Mouse (Mus musculus): ENCODE measurements around the gene Fam20b. TPM values are rescaled to one million over a fixed set of nuclear protein-coding genes. Genes with fewer than 3 reads are reported as not detected.
A peak's percentile ranks its signal among the peaks of the same experiment; 100 is the strongest.

Gene Fam20b
- polyA plus RNA-seq, 1 experiment from 2014 or later: 22.1 TPM

DNA sequence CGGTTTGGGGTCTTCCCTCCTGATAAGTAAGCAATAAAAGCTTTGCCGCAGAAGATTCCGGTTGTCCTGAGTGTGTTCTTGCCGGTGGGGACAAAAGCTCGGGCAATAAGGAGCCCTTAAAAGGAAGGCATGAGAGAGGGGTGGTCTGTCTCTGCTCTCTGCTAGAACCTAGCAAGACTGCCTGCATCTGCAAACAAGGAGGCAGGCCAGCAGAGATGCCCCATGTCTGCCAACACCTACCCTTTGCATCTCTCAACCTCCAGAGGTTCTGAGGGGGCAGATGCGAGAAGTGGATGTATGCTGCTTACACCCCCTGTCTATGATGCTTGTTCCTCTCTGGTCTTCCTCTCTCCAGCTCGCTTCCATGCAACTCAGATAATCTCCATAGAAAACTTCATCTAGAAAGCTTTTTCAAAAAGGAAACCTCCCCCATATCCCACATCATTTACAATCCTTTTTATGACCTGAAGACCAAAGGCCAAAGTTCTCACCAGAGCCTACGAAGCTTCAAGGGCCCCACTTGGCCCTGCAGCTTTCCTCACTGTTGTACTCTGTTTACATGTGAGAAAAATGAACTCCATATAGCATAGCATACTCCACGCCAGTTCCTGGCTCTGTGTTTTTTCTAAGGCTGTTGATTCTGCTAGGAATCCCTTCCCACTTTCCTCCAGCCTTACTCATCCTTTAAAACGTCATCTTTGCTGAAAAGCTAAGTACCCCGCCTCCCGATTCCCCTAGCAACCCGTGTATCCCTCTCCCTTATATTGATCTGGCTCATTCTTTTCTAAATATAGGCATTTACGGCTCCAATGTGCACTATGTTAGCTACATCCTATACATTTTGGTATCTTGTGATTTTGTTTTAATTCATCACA lies 8.6 kb upstream of the Fam20b start:
- H3K4me3 ChIP-seq: no peak overlapping the region
- H3K36me3 ChIP-seq: no peaks in the 10 kb centered on the region
- no peak overlapping the region for H3K9ac ChIP-seq
- no peak overlapping the region for H3K4me2 ChIP-seq
- 71% methylated on average over 14 of the region's 14 CpGs for WGBS
- no peak overlapping the region for H3K27ac ChIP-seq
- H3K9me3 ChIP-seq (replicated peaks): no peaks in the 10 kb centered on the region
- H3K4me1 ChIP-seq (replicated peaks): no peaks in the 10 kb centered on the region; the same call in 1 of the 2 replicates
- ATAC-seq (replicated peaks; ENCODE audit: insufficient number of reproducible peaks, insufficient read depth, low FRiP score, low read depth): no peak
- H3K27me3 ChIP-seq: 0 out of 2 replicates have a peak, but pooled peaks cover 4% of the 10 kb centered on the region

- WGBS: 48% methylated on average over 6 of the region's 6 CpGs
- Histone ChIP-seq H3K4me1 (replicated peaks) (peaks cover 16% of the 10 kb centered on the region), H3K9ac (no peak overlapping the region), H3K4me3 (no peak overlapping the region), H3K27me3 (0 out of 2 replicates have a peak, but pooled peaks cover 4% of the 10 kb centered on the region), H3K9me3 (replicated peaks) (no peaks in the 10 kb centered on the region), H3K27ac (no peak overlapping the region), H3K4me2 (no peak overlapping the region), H3K36me3 (no peaks in the 10 kb centered on the region)
- ATAC-seq (replicated peaks; ENCODE audit: insufficient number of reproducible peaks, insufficient read depth, low FRiP score, low read depth): no peak
Observed at GRCm38 (mm10) chr1:156722089-156722488, 3.2 kb upstream of the Fam20b start.

DNA sequence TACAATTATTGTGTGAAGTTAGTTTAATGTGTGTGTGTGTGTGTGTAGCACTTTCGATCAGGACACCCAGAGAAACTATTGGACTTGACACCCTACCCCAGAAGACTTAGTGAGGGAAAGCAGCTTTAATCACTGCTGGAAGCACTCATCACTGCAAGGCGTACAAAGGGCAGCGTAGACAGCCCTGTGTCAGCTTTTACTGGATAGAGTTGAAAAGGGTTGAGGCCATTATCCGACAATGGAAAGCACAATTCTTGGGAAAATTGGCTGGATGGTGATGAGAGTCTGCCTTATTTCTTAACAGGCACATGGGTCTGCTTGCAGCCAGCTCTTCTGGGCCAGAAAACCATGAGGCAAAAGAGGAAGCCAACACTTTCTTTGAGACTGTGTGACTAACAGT lies 1.2 kb upstream of the Fam20b start:
- Histone ChIP-seq H3K9me3 (replicated peaks) (no peaks in the 10 kb centered on the region), H3K9ac (no peak overlapping the region), H3K4me1 (replicated peaks) (peaks cover 25% of the 10 kb centered on the region), H3K36me3 (no peaks in the 10 kb centered on the region), H3K4me2 (no peak overlapping the region; the same call in 1 of the 2 replicates), H3K27ac (no peak overlapping the region), H3K27me3 (0 out of 2 replicates have a peak, but pooled peaks cover 4% of the 10 kb centered on the region), H3K4me3 (no peak overlapping the region)
- WGBS: 62% methylated on average over 4 of the region's 4 CpGs
- ATAC-seq (replicated peaks; ENCODE audit: insufficient number of reproducible peaks, insufficient read depth, low FRiP score, low read depth): no peak

GRCm38 (mm10) chr1:156718286-156718949 lies 468 bp downstream of the Fam20b start:
- peak overlapping the region; percentile 91 for H3K9ac ChIP-seq
- H3K4me1 ChIP-seq (replicated peaks): peaks cover 25% of the 10 kb centered on the region
- no peaks in the 10 kb centered on the region for H3K36me3 ChIP-seq
- H3K27me3 ChIP-seq: no peaks in the 10 kb centered on the region
- H3K4me3 ChIP-seq: peak overlapping the region; percentile 94
- H3K4me2 ChIP-seq: peak overlapping the region; percentile 75
- WGBS: under 1% methylated on average over 47 of the region's 73 CpGs
- peak overlapping the region; percentile 96 for H3K27ac ChIP-seq
- peak; percentile 86 for ATAC-seq (replicated peaks; ENCODE audit: insufficient number of reproducible peaks, insufficient read depth, low FRiP score, low read depth)
- no peaks in the 10 kb centered on the region for H3K9me3 ChIP-seq (replicated peaks)

GRCm38 (mm10) chr1:156717751-156718285 lies 1.1 kb downstream of the Fam20b start:
- Histone ChIP-seq H3K9me3 (replicated peaks) (no peaks in the 10 kb centered on the region), H3K4me2 (peak overlapping the region; percentile 75), H3K27me3 (no peaks in the 10 kb centered on the region), H3K4me3 (peak overlapping the region; percentile 94), H3K9ac (peak overlapping the region; percentile 91), H3K36me3 (no peaks in the 10 kb centered on the region), H3K27ac (peak overlapping the region; percentile 96), H3K4me1 (replicated peaks) (peaks cover 25% of the 10 kb centered on the region)
- WGBS: 16% methylated on average over 13 of the region's 13 CpGs
- ATAC-seq (replicated peaks; ENCODE audit: insufficient number of reproducible peaks, insufficient read depth, low FRiP score, low read depth): no peak

DNA sequence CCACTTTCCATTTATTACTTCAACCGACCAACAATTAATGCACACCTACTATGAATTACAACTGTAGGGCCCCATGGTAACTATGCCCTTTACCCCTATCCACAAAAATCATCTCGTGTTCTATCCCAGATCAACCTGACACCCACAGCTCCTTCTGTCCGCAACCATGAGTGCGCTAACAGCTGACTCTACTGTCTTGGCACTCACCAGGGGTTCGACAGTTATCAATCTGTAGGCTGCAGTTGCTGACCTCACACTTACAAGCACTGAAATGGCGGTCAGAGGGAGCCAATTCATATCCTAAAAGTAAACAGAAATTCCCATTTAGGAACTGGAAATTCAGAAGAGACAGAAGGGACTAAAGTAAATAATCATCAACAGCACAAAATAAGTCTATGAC lies 2.2 kb downstream of the Fam20b start:
- peaks cover 25% of the 10 kb centered on the region for H3K4me1 ChIP-seq (replicated peaks)
- ATAC-seq (replicated peaks; ENCODE audit: insufficient number of reproducible peaks, insufficient read depth, low FRiP score, low read depth): no peak
- H3K4me2 ChIP-seq: no peak overlapping the region
- no peaks in the 10 kb centered on the region for H3K27me3 ChIP-seq
- H3K9me3 ChIP-seq (replicated peaks): no peaks in the 10 kb centered on the region
- 83% methylated on average over 6 of the region's 6 CpGs for WGBS
- no peak overlapping the region for H3K27ac ChIP-seq
- H3K9ac ChIP-seq: no peak overlapping the region
- no peaks in the 10 kb centered on the region for H3K36me3 ChIP-seq
- H3K4me3 ChIP-seq: no peak overlapping the region

- H3K36me3 ChIP-seq: peaks cover under 1% of the 10 kb centered on the region; the same call in 1 of the 2 replicates
- 33% methylated on average over 10 of the region's 10 CpGs for WGBS
- peak overlapping the region; percentile 40 for H3K4me2 ChIP-seq
- peak; percentile 31; the same call in 1 of the 2 replicates for ATAC-seq (replicated peaks; ENCODE audit: insufficient number of reproducible peaks, insufficient read depth, low FRiP score, low read depth)
- 0 out of 2 replicates have a peak overlapping the region, but pooled peaks have one; percentile 28 for H3K9ac ChIP-seq
- no peaks in the 10 kb centered on the region for H3K27me3 ChIP-seq
- 0 out of 2 replicates have a peak overlapping the region, but pooled peaks have one; percentile 4 for H3K4me3 ChIP-seq
- peaks cover 15% of the 10 kb centered on the region for H3K4me1 ChIP-seq (replicated peaks)
- H3K27ac ChIP-seq: peak overlapping the region; percentile 47; the same call in 1 of the 2 replicates
- no peaks in the 10 kb centered on the region for H3K9me3 ChIP-seq (replicated peaks)
Observed at GRCm38 (mm10) chr1:156710472-156711098, 8.3 kb downstream of the Fam20b start.

DNA sequence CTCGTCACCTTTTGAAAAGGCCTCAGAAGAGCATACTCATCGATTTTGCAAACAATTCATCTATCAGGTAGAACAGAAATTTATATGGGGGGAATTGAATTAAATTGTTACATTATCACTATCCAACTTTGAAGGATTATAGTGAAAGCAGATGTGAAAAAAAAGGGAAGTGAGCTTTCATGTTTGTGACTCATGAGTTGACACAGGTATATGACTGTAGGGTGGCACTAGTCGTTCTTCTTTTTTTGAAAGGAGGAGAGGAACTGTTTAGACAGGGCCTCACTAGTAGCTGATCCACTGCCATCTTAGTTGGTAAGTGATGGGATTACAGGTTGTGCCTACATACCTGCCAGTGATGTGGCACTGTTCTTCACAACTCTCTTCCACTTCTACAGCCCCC lies 10.2 kb downstream of the Fam20b start:
- Histone ChIP-seq H3K9me3 (replicated peaks) (no peaks in the 10 kb centered on the region), H3K27me3 (no peaks in the 10 kb centered on the region), H3K36me3 (peaks cover 6% of the 10 kb centered on the region; the same call in 1 of the 2 replicates), H3K4me2 (no peak overlapping the region), H3K9ac (no peak overlapping the region), H3K27ac (no peak overlapping the region), H3K4me3 (no peak overlapping the region), H3K4me1 (replicated peaks) (peaks cover 13% of the 10 kb centered on the region)
- ATAC-seq (replicated peaks; ENCODE audit: insufficient number of reproducible peaks, insufficient read depth, low FRiP score, low read depth): no peak
- 84% methylated on average over 3 of the region's 3 CpGs for WGBS

DNA sequence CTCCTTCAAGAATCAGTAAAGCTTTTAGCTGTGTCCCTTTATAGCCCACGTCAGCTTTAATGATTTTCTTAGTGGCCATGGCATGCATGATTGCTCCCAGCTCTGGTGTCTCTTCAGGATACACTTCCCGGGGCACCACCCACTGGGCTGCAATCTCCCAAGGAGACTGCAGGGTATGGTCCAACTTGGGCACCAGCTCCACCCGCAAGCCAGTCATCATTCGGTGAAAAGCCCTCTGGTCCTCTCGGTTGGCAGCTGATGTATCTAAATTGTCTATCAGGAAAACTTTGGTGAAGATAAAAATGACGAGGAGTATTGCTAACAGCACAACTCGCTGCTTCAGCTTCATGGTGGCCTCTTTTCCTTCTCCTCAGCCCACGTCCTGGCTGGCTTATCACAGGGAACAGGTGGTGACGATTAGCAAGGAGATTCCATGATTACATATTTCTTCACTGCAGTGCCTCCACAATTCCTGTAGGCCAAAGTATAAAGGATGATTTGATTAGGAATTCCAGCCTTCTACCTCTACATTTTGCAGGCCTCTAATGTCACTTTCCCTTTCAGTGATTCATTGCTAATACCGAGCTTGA lies 13.1 kb downstream of the Fam20b start:
- H3K9ac ChIP-seq: no peak overlapping the region
- H3K4me1 ChIP-seq (replicated peaks): peaks cover 9% of the 10 kb centered on the region
- no peak overlapping the region for H3K27ac ChIP-seq
- peaks cover 23% of the 10 kb centered on the region for H3K36me3 ChIP-seq
- no peak for ATAC-seq (replicated peaks; ENCODE audit: insufficient number of reproducible peaks, insufficient read depth, low FRiP score, low read depth)
- no peaks in the 10 kb centered on the region for H3K27me3 ChIP-seq
- no peak overlapping the region for H3K4me2 ChIP-seq
- H3K9me3 ChIP-seq (replicated peaks): no peaks in the 10 kb centered on the region
- H3K4me3 ChIP-seq: no peak overlapping the region
- 70% methylated on average over 10 of the region's 10 CpGs for WGBS

DNA sequence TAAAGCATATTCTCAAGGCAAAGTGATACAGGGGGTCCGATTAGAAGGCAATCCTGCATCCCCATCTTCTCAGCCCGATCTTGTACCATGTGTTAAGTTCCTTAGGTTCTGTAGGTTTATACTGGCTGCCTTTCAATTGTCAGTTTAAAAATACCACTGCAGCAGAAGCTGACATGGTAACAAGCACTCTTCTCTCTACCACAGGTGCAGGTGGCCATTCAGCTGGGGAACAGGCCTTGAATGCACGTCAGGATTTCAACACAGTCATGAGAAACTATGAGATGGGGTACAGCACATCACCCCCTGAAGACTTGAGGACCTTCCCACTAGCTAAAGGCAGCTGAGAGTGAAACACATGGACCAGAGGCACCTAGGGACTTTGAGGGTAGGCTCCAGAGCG lies 15.4 kb downstream of the Fam20b start:
- no peak overlapping the region for H3K27ac ChIP-seq
- peaks cover 39% of the 10 kb centered on the region for H3K36me3 ChIP-seq
- WGBS: 86% methylated on average over 4 of the region's 4 CpGs
- no peaks in the 10 kb centered on the region for H3K9me3 ChIP-seq (replicated peaks)
- ATAC-seq (replicated peaks; ENCODE audit: insufficient number of reproducible peaks, insufficient read depth, low FRiP score, low read depth): no peak
- H3K27me3 ChIP-seq: no peaks in the 10 kb centered on the region
- no peak overlapping the region for H3K9ac ChIP-seq
- H3K4me2 ChIP-seq: no peak overlapping the region
- no peak overlapping the region for H3K4me3 ChIP-seq
- no peaks in the 10 kb centered on the region for H3K4me1 ChIP-seq (replicated peaks)
